Mouse (Mus musculus) embryonic facial prominence, embryonic 14.5 days (tissue): ENCODE data around the gene Gm3336. TPM values are rescaled to one million over a fixed set of nuclear protein-coding genes. Genes with fewer than 3 reads are reported as not detected.

ENCODE experiments used
- ATAC-seq: fragments of 200-750 bp; cut with Nextera tagmentation; 2 replicates; pipeline ENCODE4 v1.8.0; 2017; ENCODE audit warnings: low read depth, moderate number of reproducible peaks, moderate TSS enrichment
- DNase-seq: peaks from one replicate; pipeline ENCODE4 v3.0.0-alpha.2; 2015; ENCODE audit warnings: low spot score
- H3K27ac ChIP-seq: fragments of 300-500 bp; sonication (generic); replicated peaks from 2 replicates; pipeline ENCODE4 v1.5.1; 2014; ENCODE audit warnings: low read depth, mild to moderate bottlenecking, low read length, moderate library complexity
- H3K27me3 ChIP-seq: fragments of 300-500 bp; sonication (generic); replicated peaks from 2 replicates; pipeline ENCODE4 v1.6.1; 2014; ENCODE audit warnings: low read length; ENCODE audit not compliant: control insufficient read depth, insufficient read depth
- H3K36me3 ChIP-seq: fragments of 300-500 bp; sonication (generic); 2 replicates; pipeline ENCODE4 v1.6.1; 2014; ENCODE audit warnings: low read length, mixed read lengths; ENCODE audit not compliant: control insufficient read depth, insufficient read depth
- H3K4me1 ChIP-seq: fragments of 300-500 bp; sonication (generic); 2 replicates; pipeline ENCODE4 v1.6.1; 2014; ENCODE audit warnings: antibody characterized with exemption, low read length; ENCODE audit not compliant: control insufficient read depth, insufficient read depth
- H3K4me2 ChIP-seq: fragments of 300-500 bp; sonication (generic); 2 replicates; pipeline ENCODE4 v1.6.1; 2014; ENCODE audit warnings: low read depth, mild to moderate bottlenecking, low read length, moderate library complexity, mixed read lengths
- H3K4me3 ChIP-seq: fragments of 300-500 bp; sonication (generic); 2 replicates; pipeline ENCODE4 v1.5.1; 2014; ENCODE audit warnings: low read depth, mild to moderate bottlenecking, low read length
- H3K9ac ChIP-seq: fragments of 300-500 bp; sonication (generic); 2 replicates; pipeline ENCODE4 v1.6.1; 2014; ENCODE audit warnings: low read depth, mild to moderate bottlenecking, low read length, moderate library complexity, mixed read lengths
- H3K9me3 ChIP-seq: fragments of 300-500 bp; sonication (generic); 2 replicates; pipeline ENCODE4 v1.6.1; 2016; ENCODE audit warnings: low read length; ENCODE audit not compliant: control insufficient read depth
- WGBS: fragments of 180-500 bp; shearing (Covaris S2); extraction: QIAGEN DNeasy Blood & Tissue Kit; methylation state at CpG from one replicate; pipeline ENCODE4 v1.1.7; 2014; 5-methylcytosine and 5-hydroxymethylcytosine counted together
- polyA plus RNA-seq: library from polyadenylated mRNA; unstranded; fragments of >200 nt; fragmentation: Nextera tagmentation; extraction: Ambion mirVana; gene quantifications from 2 replicates; pipeline ENCODE4 v1.2.1, GENCODE M21; 2014

Gm3336 gene
- polyA plus RNA-seq, 1 experiment from 2014 or later, result not detected

- peak overlapping the region; percentile 64 for H3K9ac ChIP-seq
- H3K4me1 ChIP-seq, result peaks cover 41% of the 10 kb centered on the region
- no peaks in the 10 kb centered on the region for H3K27me3 ChIP-seq
- ATAC-seq (no peak), DNase-seq (no peak)
- peak overlapping the region; percentile 99 for H3K27ac ChIP-seq
- H3K4me3 ChIP-seq, result peak overlapping the region; percentile 96
- H3K36me3 ChIP-seq, result peaks cover 6% of the 10 kb centered on the region; the same call in 1 of the 2 replicates
- WGBS, result 68% methylated on average over 12 of the region's 12 CpGs
- H3K9me3 ChIP-seq, result no peaks in the 10 kb centered on the region
- peak overlapping the region; percentile 61 for H3K4me2 ChIP-seq
Observed at GRCm38 (mm10) chr8:70697366-70698250, 20.7 kb upstream of the Gm3336 start.

- WGBS, result 1% methylated on average over 34 of the region's 69 CpGs
- Histone ChIP-seq H3K4me1 (peaks cover 41% of the 10 kb centered on the region), H3K9me3 (no peaks in the 10 kb centered on the region), H3K27me3 (no peaks in the 10 kb centered on the region), H3K27ac (peak within 1 kb of the TSS; percentile 99), H3K4me2 (peak within 1 kb of the TSS; percentile 61), H3K9ac (peak within 1 kb of the TSS; percentile 100), H3K4me3 (peak within 1 kb of the TSS; percentile 96), H3K36me3 (peaks cover 15% of the 10 kb centered on the region; the same call in 1 of the 2 replicates)
- DNase-seq, result peak; percentile 99
- ATAC-seq, result peak; percentile 87
Observed at GRCm38 (mm10) chr8:70698310-70699109, 19.8 kb upstream of the Gm3336 start, which contains the start of gene Jund. TSS of gene Jund (plus strand) at chr8:70698949.

- Histone ChIP-seq H3K9me3 (no peaks in the 10 kb centered on the region), H3K4me3 (peak overlapping the region; percentile 96), H3K4me2 (peak overlapping the region; percentile 61), H3K36me3 (peaks cover 17% of the 10 kb centered on the region; the same call in 1 of the 2 replicates), H3K27me3 (no peaks in the 10 kb centered on the region), H3K4me1 (peaks cover 41% of the 10 kb centered on the region), H3K27ac (peak overlapping the region; percentile 99), H3K9ac (peak overlapping the region; percentile 100)
- ATAC-seq (no peak), DNase-seq (no peak)
- WGBS, result 0% methylated on average over 27 of the region's 89 CpGs
Observed at GRCm38 (mm10) chr8:70699116-70699833, 19.1 kb upstream of the Gm3336 start.

GRCm38 (mm10) chr8:70699834-70700554 is 18.3 kb upstream of the Gm3336 start:
- peak; percentile 89 for DNase-seq
- Histone ChIP-seq H3K9ac (peak overlapping the region; percentile 100), H3K9me3 (no peaks in the 10 kb centered on the region), H3K4me2 (peak overlapping the region; percentile 61), H3K27me3 (no peaks in the 10 kb centered on the region), H3K27ac (peak overlapping the region; percentile 99), H3K4me3 (peak overlapping the region; percentile 96), H3K4me1 (peaks cover 39% of the 10 kb centered on the region), H3K36me3 (peaks cover 21% of the 10 kb centered on the region; the same call in 1 of the 2 replicates)
- ATAC-seq, result no peak
- WGBS, result 0% methylated on average over 44 of the region's 59 CpGs

GRCm38 (mm10) chr8:70700555-70700922 is 17.8 kb upstream of the Gm3336 start:
- Histone ChIP-seq H3K4me3 (peak overlapping the region; percentile 96), H3K9ac (peak overlapping the region; percentile 100), H3K27ac (peak overlapping the region; percentile 99), H3K4me1 (peaks cover 34% of the 10 kb centered on the region), H3K4me2 (peak overlapping the region; percentile 61), H3K27me3 (no peaks in the 10 kb centered on the region), H3K9me3 (no peaks in the 10 kb centered on the region), H3K36me3 (peaks cover 21% of the 10 kb centered on the region; the same call in 1 of the 2 replicates)
- DNase-seq, result peak; percentile 97
- peak; percentile 7 for ATAC-seq
- 0% methylated on average over 15 of the region's 20 CpGs for WGBS

- peaks cover 26% of the 10 kb centered on the region for H3K4me1 ChIP-seq
- no peak for ATAC-seq
- H3K9ac ChIP-seq, result peak overlapping the region; percentile 100
- peaks cover 21% of the 10 kb centered on the region; the same call in 1 of the 2 replicates for H3K36me3 ChIP-seq
- WGBS, result 50% methylated on average over 10 of the region's 10 CpGs
- no peaks in the 10 kb centered on the region for H3K27me3 ChIP-seq
- peak overlapping the region; percentile 61 for H3K4me2 ChIP-seq
- no peak for DNase-seq
- H3K27ac ChIP-seq, result peak overlapping the region; percentile 99; the same call in 1 of the 2 replicates
- no peaks in the 10 kb centered on the region for H3K9me3 ChIP-seq
- peak overlapping the region; percentile 96 for H3K4me3 ChIP-seq
Observed at GRCm38 (mm10) chr8:70701048-70701981, 17.0 kb upstream of the Gm3336 start.
